Mouse (Mus musculus) C2C12 (cell line): ENCODE measurements around the gene Rnase2a. TPM values are rescaled to one million over a fixed set of nuclear protein-coding genes. Genes with fewer than 3 reads are reported as not detected.

ENCODE experiments used
- polyA plus RNA-seq: library from polyadenylated mRNA; unstranded; fragments of >200 nt; fragmentation: generic; extraction: Trizol; gene quantifications from one replicate; pipeline ENCODE4 v1.2.1, GENCODE M21; 2012; ENCODE audit warnings: missing spikeins

Gene Rnase2a
- polyA plus RNA-seq, 1 experiment: not detected

Other genes starting within 250 kb of the Rnase2a start
- gene Rnase10, start 248.4 kb downstream of the Rnase2a start, polyA plus RNA-seq: 0.19 TPM
- not detected for gene Rnase9, start 214.2 kb downstream of the Rnase2a start, polyA plus RNA-seq
- gene Rnase11, start 205.9 kb downstream of the Rnase2a start, polyA plus RNA-seq: not detected
- not detected for gene Rnase12, start 198.5 kb downstream of the Rnase2a start, polyA plus RNA-seq
- gene Olfr750, start 181.7 kb downstream of the Rnase2a start, polyA plus RNA-seq: not detected
- gene Rnase4, start 165.0 kb downstream of the Rnase2a start, polyA plus RNA-seq: 14.5 TPM
- 0.92 TPM for gene Ang, start 165.0 kb downstream of the Rnase2a start, polyA plus RNA-seq
- not detected for gene Eddm3b, start 141.7 kb downstream of the Rnase2a start, polyA plus RNA-seq
- not detected for gene Rnase6, start 132.2 kb downstream of the Rnase2a start, polyA plus RNA-seq
- gene Rnase1, start 109.3 kb downstream of the Rnase2a start, polyA plus RNA-seq: not detected
- gene Rnase2b, start 93.9 kb downstream of the Rnase2a start, polyA plus RNA-seq: not detected
- gene Ang2, start 57.0 kb downstream of the Rnase2a start, polyA plus RNA-seq: 1.7 TPM
- gene Ear14, start 52.7 kb downstream of the Rnase2a start, polyA plus RNA-seq: not detected
- not detected for gene Gm7247, start 105.6 kb upstream of the Rnase2a start, polyA plus RNA-seq
- gene Vmn2r88, start 154.7 kb upstream of the Rnase2a start, polyA plus RNA-seq: not detected
- not detected for gene Vmn2r89, start 195.7 kb upstream of the Rnase2a start, polyA plus RNA-seq